In genomic region chr12:80561904-80562303, GRCm38 (mm10) we compare ENCODE assay signal across 22 mouse cellular contexts. TPM values are rescaled to one million over a fixed set of nuclear protein-coding genes. Genes with fewer than 3 reads are reported as not detected.
DNase-seq lines count a peak whose midpoint lies in the region; ATAC-seq and TF ChIP-seq lines count a peak whose summit lies in the region.
"Had no signal": no experiment of that assay in that cellular context is flagged by ENCODE, and none has a peak within 500 bp of the region (broad histone marks: within the 10 kb centered on the region; RNA-seq: fewer than 3 reads in every experiment).

No protein-coding gene starts in this region.

- no peak overlapping the region for H3K4me3 ChIP-seq in kidney, embryonic 15.5 days (replicated peaks)
- H3K4me3 ChIP-seq in kidney, postnatal 0 days (replicated peaks; ENCODE audit: low read depth, low read length): no peak overlapping the region
- H3K4me3 ChIP-seq: embryonic facial prominence, embryonic 13.5 days; embryonic facial prominence, embryonic 15.5 days; erythroblast, embryonic 14.5 days; forebrain, embryonic 10.5 days; forebrain, embryonic 12.5 days had no signal

- no peaks in the 10 kb centered on the region for H3K36me3 ChIP-seq in kidney, embryonic 15.5 days
- no peaks in the 10 kb centered on the region for H3K36me3 ChIP-seq in kidney, postnatal 0 days (ENCODE audit: insufficient read depth, low read length)
- H3K36me3 ChIP-seq: embryonic facial prominence, embryonic 13.5 days; embryonic facial prominence, embryonic 15.5 days; forebrain, embryonic 12.5 days had no signal

- 0 out of 2 replicates have a peak overlapping the region, but pooled peaks have one; percentile 54 for H3K27ac ChIP-seq in kidney, embryonic 15.5 days
- H3K27ac ChIP-seq in kidney, postnatal 0 days: no peak overlapping the region
- H3K27ac ChIP-seq: embryonic facial prominence, embryonic 13.5 days; embryonic facial prominence, embryonic 15.5 days; forebrain, embryonic 10.5 days; forebrain, embryonic 12.5 days had no signal

- H3K4me2 ChIP-seq in kidney, embryonic 15.5 days: no peak overlapping the region
- no peak overlapping the region for H3K4me2 ChIP-seq in kidney, postnatal 0 days (ENCODE audit: low read length)
- H3K4me2 ChIP-seq: embryonic facial prominence, embryonic 13.5 days; embryonic facial prominence, embryonic 15.5 days; forebrain, embryonic 12.5 days had no signal

- TF ChIP-seq CTCF in kidney, postnatal 0 days (IDR thresholded peaks at IDR 0.05; ENCODE audit: low read depth): no peak

- DNase-seq in kidney, adult 18-20 months: no peak
- peak; percentile 57 for DNase-seq in kidney, postnatal 0 days (ENCODE audit: low spot score)
- no peak for DNase-seq in kidney, adult 11 months
- DNase-seq: adrenal gland, adult 2 months; adrenal gland, postnatal 10 days; adrenal gland, postnatal 25 days; cerebellum, adult 11 months; cerebellum, adult 18-20 months; cerebellum, adult 8-10 months; cerebellum, adult 9-11 months; cerebellum, postnatal 14 days; cerebellum, postnatal 36 days; embryo, embryonic 11 days had no signal

- no peaks in the 10 kb centered on the region for H3K27me3 ChIP-seq in kidney, embryonic 15.5 days
- H3K27me3 ChIP-seq in kidney, postnatal 0 days (ENCODE audit: insufficient read depth, low read length): no peaks in the 10 kb centered on the region
- H3K27me3 ChIP-seq: embryonic facial prominence, embryonic 13.5 days; embryonic facial prominence, embryonic 15.5 days; forebrain, embryonic 12.5 days had no signal

- peaks cover 9% of the 10 kb centered on the region; the same call in 1 of the 2 replicates for H3K4me1 ChIP-seq in kidney, embryonic 15.5 days
- H3K4me1 ChIP-seq in kidney, postnatal 0 days (replicated peaks; ENCODE audit: insufficient read depth, low read length): no peaks in the 10 kb centered on the region

- 9% methylated on average over 2 of the region's 2 CpGs for WGBS in kidney, embryonic 15.5 days
- 10% methylated on average over 2 of the region's 2 CpGs for WGBS in kidney, postnatal 0 days

- H3K9ac ChIP-seq in kidney, embryonic 15.5 days: no peak overlapping the region
- no peak overlapping the region for H3K9ac ChIP-seq in kidney, postnatal 0 days (ENCODE audit: low read depth, low read length)
- H3K9ac ChIP-seq: embryonic facial prominence, embryonic 13.5 days; embryonic facial prominence, embryonic 15.5 days; forebrain, embryonic 12.5 days had no signal

- H3K9me3 ChIP-seq in kidney, embryonic 15.5 days (replicated peaks): no peaks in the 10 kb centered on the region
- H3K9me3 ChIP-seq in kidney, postnatal 0 days (replicated peaks; ENCODE audit: low read length): no peaks in the 10 kb centered on the region
- H3K9me3 ChIP-seq: embryonic facial prominence, embryonic 13.5 days; embryonic facial prominence, embryonic 15.5 days; forebrain, embryonic 10.5 days; forebrain, embryonic 12.5 days had no signal

- ATAC-seq in kidney, embryonic 15.5 days (replicated peaks; ENCODE audit: low FRiP score): 0 out of 2 replicates have a peak, but pooled peaks have one; percentile 40
- ATAC-seq in kidney, postnatal 0 days (replicated peaks; ENCODE audit: low FRiP score, low read depth): no peak
- ATAC-seq: forebrain, embryonic 14.5 days; forebrain, embryonic 16.5 days had no signal

RNA-seq across cellular contexts. Expression of gene Galnt16, which starts 43.8 kb away (rescaled TPM):
- polyA plus RNA-seq in kidney, embryonic 15.5 days (2015; fragmentation: Nextera tagmentation; extraction: Ambion mirVana): 6.6 and 9.4 TPM in 2 replicates
- polyA plus RNA-seq in kidney, postnatal 0 days (2015; fragmentation: Nextera tagmentation; extraction: Ambion mirVana): 3.9 TPM in 2 replicates
- polyA plus RNA-seq: C2C12 had no signal
